Mouse (Mus musculus) mature B cell (primary cell): Measurements from ENCODE around the gene Rnf39.
"Not testable (repeated sequence)": the region's sequence is repeated elsewhere in the genome, so short reads cannot be mapped to it uniquely, and the experiment has no call there.

ENCODE experiments used
- in situ Hi-C: fragments of 300-500 bp; cut with MboI; formaldehyde crosslinking; loops from 2 replicates; pipeline ENCODE4 v1.14.3; 2019

Rnf39 gene

DNA sequence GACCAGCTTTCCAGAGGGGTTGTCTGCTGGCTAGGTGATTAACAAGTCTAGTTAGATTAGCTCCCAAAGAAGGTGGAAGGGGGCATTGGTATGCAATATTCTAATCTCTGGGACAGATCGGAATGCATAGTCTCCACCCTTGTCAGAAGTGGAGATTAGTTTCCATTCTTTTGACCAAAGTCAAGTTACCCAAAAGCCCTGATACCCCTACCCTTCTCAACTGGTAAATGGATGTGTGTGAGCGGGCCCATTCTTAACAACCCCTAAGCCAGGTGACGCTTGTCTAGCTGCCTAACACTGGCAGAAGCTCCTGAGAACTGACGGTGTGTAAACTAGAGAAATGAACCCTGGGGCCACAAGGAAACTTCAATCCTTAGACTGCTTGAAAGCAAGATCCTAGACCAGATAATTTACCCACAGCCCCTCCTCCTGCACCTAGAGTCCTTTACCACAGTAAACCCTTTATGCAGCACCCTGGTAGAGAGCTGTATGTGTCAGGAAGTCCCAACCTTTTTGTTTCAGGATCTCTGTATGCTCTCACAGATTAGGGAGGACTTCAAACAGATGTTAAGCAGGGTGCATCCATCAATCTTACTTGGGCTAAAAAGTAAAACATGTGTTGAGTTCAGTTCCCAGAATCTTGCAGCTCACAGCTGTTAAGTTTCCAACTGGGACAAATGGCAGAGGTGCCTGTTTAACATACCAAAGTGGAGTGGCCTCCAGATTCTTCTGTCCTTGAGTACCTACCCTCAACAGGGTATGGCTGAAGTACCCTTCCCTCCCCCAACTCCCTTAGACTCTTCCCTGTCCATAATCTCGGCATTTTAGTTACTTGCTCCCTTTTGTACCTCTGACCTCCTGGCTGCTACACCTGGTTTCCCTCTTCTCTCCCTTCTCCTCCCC lies 39.8 kb downstream of the Rnf39 start:
- in situ Hi-C loops = no loop called here

DNA sequence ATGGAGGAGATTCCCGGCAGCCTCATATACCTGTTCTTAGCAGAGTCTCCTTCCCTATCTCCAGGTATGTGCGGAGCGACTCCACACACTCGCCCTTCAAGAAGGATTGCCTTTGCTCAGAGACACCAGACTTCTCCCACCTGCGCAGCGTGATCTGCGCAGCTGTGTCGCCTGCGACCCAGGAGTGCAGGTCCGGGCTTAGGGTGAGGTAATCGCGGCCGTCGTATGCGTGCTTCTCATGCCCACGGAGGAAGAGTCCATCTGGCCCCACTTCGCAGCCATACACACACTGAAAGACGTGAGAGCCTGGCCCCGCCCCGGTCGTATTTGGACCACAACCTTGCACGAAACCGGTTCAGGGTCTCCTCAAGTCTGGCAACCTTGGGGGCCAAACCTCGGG lies 45.8 kb downstream of the Rnf39 start:
- in situ Hi-C loops = no loop called here

DNA sequence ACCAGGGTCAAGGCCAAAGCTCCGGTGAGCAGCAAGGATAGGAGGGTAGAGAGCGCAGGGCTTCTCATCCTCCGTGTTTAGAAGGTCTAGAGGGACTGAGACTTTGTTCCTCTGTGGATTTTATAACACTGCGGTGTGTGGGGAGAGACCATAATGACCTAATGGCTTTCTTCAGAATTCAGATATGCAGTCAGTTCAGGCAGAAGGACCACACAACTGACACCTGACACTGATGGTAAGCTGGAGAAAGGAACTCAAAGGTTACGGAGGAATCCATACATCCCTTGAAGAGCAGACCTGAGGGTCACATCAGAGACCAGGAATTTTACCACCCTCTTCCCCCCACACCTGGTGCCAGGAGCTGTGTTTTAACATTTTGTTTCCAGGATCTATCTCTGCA lies 46.7 kb downstream of the Rnf39 start, which contains the start of gene H2-M5:
TSS of gene H2-M5 (minus strand) at position 101 of the 400 bp plus-strand sequence.
- in situ Hi-C loops = no loop called here

DNA sequence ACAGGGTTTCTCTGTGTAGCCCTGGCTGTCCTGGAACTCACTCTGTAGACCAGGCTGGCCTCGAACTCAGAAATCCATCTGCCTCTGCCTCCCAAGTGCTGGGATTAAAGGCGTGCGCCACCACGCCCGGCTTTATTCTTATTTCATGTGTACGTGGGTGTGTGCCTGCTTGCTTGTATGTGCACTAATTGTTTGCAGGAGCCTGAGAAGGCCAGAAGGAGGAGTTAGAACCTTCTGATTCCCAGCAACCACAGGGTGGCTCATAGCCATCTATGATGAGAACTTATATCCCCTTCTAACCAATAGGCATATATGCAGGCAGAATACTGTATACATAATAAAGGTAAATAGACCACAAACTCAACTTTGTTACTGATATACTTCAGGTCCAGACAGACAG lies 47.9 kb downstream of the Rnf39 start:
- in situ Hi-C loops = not testable (repeated sequence)

DNA sequence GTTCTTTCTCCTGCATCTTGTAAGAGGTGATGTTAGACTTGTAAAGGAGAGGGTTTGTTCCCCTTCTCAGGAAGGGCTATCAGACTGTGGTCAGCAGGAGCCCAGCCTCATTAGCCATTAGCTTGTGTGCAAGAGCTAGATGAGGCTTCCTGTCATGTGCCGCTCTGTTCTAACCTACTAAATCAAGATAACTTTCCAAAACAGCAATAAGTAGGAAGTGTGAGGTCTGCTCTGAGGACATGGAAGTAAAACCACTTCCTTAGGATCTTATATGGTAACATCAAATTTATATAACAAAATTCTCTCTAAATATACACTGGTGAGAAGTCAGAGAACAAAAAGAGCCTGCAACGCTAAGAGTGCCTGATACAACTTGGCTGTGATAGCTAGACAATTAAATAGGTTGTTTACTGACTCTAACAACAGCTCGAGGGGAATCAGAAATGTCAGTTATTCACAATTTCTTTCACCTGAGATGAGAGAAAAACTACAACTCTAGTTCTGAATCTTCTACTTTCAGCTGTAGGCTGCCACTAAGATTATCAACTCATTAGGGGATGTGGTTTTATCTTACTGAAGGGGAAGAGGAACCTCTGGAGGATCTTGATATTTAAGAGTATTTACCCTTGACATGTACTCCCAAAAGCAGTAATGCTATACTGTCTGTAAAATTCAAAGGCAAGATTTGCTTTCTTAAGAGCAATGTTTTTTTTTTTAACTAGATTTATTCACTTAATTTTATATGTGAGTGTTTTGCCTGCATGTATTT lies 49.8 kb downstream of the Rnf39 start:
- in situ Hi-C loops = no loop called here

DNA sequence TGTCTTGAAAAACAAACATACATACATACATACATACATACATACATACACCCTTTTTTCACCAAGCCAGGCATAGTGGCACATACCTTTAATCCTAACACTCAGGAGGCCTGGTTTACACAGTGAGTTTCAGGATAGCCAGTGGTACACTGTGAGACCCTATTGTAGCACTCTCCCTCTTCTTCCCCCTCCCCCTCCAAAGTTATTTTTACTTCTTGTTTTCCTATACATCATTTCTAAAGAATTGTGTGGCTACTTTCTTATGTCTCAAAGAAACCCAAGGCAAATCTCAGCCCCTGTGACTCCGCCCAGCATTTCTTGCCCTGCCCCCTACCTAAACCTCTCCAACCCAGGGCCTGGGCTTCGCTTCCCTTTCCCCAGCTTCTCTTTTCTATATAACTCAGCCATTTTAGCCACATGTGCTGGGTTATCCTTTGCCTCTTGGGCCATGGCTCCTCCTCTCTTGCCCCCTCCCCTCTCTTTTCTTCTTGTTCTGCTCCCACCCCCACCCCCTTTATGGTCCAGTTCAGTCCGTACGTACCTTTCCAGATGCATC lies 51.1 kb downstream of the Rnf39 start:
- in situ Hi-C loops = no loop called here

DNA sequence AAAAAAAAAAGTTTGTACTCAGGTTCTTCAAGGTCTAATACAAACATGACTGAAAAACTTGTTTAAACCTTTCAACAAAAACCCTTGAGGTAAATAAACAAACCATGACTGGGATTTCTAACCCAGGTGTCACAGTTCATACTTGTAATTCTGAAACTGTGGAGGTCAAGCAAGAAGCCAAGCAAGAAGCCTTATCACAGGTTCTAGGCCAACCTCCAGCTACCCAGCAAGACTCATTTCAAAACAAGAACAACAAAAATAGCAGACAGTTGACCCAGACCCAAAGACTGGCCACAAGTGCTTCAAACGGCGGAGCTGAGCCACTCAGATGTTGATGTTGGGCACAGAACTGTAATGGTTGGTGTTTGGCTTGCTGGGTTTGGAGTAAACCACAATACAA lies 51.8 kb downstream of the Rnf39 start:
- in situ Hi-C loops = no loop called here

DNA sequence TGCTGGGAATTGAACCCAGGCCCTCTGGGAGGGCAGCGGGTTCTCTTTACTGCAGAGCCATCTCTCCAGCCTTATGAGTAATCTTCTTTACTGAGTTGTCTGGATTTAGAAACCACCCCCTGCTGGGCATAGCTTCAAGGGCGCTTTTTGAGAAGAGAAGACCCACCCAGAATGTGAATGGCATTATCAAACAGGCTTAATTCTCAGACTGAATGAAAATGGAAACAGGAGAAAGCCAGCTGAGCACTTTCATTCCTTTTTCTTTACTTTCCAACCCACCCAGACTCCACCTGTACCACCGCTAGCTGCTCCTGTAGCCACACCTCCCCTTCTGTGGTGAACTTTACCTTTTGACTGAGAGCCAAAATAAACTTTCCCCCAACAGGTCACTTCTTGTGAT lies 52.7 kb downstream of the Rnf39 start:
- in situ Hi-C loops = no loop called here

DNA sequence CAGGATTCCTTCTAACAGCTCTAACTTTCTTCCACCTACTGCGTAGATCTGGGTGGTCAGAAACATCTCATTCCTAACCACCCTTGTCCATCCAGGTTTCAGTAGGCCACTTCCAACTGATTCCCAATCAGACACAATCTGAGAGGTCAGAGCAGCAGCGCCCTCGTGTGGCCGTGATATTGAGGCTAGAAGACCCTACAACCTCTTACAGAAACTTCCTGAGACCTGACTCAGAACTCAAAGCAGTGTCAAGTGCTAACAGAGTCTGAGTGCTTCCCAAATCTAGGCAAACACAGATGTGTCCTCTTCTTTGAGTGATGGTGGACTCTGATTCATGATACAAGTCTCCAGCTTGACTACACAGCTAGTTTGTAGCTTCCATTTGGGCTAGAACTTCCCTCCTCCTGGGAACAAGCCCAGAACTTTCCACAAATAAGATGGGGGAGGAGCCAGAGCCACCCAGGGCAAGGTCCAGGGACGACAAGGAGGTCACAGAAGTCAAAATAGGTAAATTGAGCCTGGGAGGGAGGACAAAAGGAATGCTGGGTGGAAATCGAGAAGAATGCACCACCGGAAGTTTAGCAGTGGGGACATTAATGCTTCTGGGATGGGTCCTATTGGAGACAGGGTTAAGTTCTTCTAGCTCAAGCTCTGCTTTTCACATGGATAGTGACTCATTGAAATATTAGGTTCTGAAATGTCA lies 54.5 kb downstream of the Rnf39 start:
- in situ Hi-C loops = no loop called here
